Mouse (Mus musculus) forebrain, embryonic 12.5 days (tissue): ENCODE data around the gene 1700037H04Rik. TPM values are rescaled to one million over a fixed set of nuclear protein-coding genes. Genes with fewer than 3 reads are reported as not detected.
"Not testable (repeated sequence)": the region's sequence is repeated elsewhere in the genome, so short reads cannot be mapped to it uniquely, and the experiment has no call there.

Source experiments
- ATAC-seq: fragments of 200-750 bp; cut with Nextera tagmentation; 2 replicates; pipeline ENCODE4 v1.8.0; 2017; ENCODE audit warnings: moderate TSS enrichment; ENCODE audit not compliant: low FRiP score
- H3K27ac ChIP-seq: fragments of 300-500 bp; sonication (generic); 2 replicates; pipeline ENCODE4 v1.5.1; 2016; ENCODE audit warnings: mild to moderate bottlenecking
- H3K27me3 ChIP-seq: fragments of 300-500 bp; sonication (generic); 2 replicates; pipeline ENCODE4 v1.6.1; 2016; ENCODE audit warnings: mild to moderate bottlenecking
- H3K36me3 ChIP-seq: fragments of 300-500 bp; sonication (generic); replicated peaks from 2 replicates; pipeline ENCODE4 v1.6.1; 2016; ENCODE audit warnings: mild to moderate bottlenecking
- H3K4me1 ChIP-seq: fragments of 300-500 bp; sonication (generic); 2 replicates; pipeline ENCODE4 v1.6.1; 2016
- H3K4me2 ChIP-seq: fragments of 300-500 bp; sonication (generic); 2 replicates; pipeline ENCODE4 v1.6.1; 2016; ENCODE audit warnings: mild to moderate bottlenecking, moderate library complexity
- H3K4me3 ChIP-seq: fragments of 300-500 bp; sonication (generic); replicated peaks from 2 replicates; pipeline ENCODE4 v1.5.1; 2016; ENCODE audit warnings: mild to moderate bottlenecking
- H3K9ac ChIP-seq: fragments of 300-500 bp; sonication (generic); 2 replicates; pipeline ENCODE4 v1.6.1; 2016; ENCODE audit warnings: mild to moderate bottlenecking
- H3K9me3 ChIP-seq: fragments of 300-500 bp; sonication (generic); 2 replicates; pipeline ENCODE4 v1.6.1; 2016
- WGBS: fragments of 180-500 bp; shearing (Covaris S2); methylation state at CpG from one replicate; pipeline ENCODE4 v1.1.7; 2016; 5-methylcytosine and 5-hydroxymethylcytosine counted together
- polyA plus RNA-seq: library from polyadenylated mRNA; unstranded; fragments of >200 nt; fragmentation: Nextera tagmentation; extraction: Ambion mirVana; gene quantifications from 2 replicates; pipeline ENCODE4 v1.2.1, GENCODE M21; 2016

The 1700037H04Rik gene
- polyA plus RNA-seq, 1 experiment from 2014 or later, result 104 TPM

DNA sequence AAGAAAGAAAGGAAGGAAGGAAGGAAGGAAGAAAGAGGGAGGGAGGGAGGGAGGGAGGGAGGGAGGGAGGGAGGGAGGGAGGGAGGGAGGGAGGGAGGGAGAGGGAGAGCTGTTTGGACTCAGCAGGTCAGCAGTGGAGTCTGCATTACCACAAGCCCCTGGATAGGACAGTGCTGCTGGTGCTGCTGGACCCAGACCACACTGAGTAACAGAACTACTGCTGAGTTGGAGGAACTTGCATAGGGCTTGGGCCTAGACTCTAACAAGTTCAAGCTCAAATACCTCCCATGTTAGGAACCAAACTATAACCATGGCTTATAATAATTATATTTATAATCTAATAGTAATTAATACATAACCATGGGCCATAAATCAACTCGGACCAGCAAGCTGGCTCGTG, 29.0 kb downstream of the 1700037H04Rik start:
- 94% methylated on average over 2 of the region's 2 CpGs for WGBS
- no peak for ATAC-seq
- H3K4me1 ChIP-seq, result peaks cover 18% of the 10 kb centered on the region

DNA sequence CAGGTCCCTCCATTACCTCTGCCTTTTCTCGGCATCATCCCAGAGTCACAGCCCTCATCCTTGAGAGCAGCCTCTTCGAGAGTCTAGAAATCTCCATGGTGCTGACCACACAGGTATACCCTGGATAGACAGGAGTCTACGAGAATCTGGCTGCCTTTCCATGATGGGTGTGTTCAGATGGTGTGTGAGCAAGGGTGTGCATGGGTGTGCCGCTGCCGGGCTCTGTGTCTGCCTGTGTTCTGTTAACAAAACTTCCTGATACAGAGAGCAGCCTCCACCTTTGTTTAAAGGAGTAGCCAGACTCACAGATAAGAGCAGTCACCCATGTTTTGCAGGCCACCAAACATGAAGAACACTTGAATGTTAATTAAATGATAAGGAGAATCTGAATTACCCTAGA, 30.0 kb downstream of the 1700037H04Rik start:
- H3K4me3 ChIP-seq, result no peak overlapping the region
- WGBS, result 88% methylated on average over 5 of the region's 5 CpGs
- H3K27ac ChIP-seq, result no peak overlapping the region
- peaks cover 18% of the 10 kb centered on the region for H3K4me1 ChIP-seq
- no peaks in the 10 kb centered on the region for H3K36me3 ChIP-seq
- H3K9ac ChIP-seq, result no peak overlapping the region
- no peaks in the 10 kb centered on the region for H3K9me3 ChIP-seq
- no peak for ATAC-seq
- H3K27me3 ChIP-seq, result 0 out of 2 replicates have a peak, but pooled peaks cover 20% of the 10 kb centered on the region
- no peak overlapping the region for H3K4me2 ChIP-seq

More for the DNA sequence above, 29.0 kb downstream of the 1700037H04Rik start:
- H3K27me3 ChIP-seq, result 0 out of 2 replicates have a peak, but pooled peaks cover 15% of the 10 kb centered on the region
- no peaks in the 10 kb centered on the region for H3K9me3 ChIP-seq
- no peak overlapping the region for H3K9ac ChIP-seq
- H3K36me3 ChIP-seq, result no peaks in the 10 kb centered on the region
- H3K27ac ChIP-seq, result no peak overlapping the region
- H3K4me2 ChIP-seq, result no peak overlapping the region
- H3K4me3 ChIP-seq, result no peak overlapping the region

GRCm38 (mm10) chr2:131128636-131129157, 31.2 kb downstream of the 1700037H04Rik start:
- Histone ChIP-seq H3K27ac (no peak overlapping the region), H3K4me1 (peaks cover 18% of the 10 kb centered on the region), H3K4me2 (peak overlapping the region; percentile 90; the same call in 1 of the 2 replicates), H3K27me3 (0 out of 2 replicates have a peak, but pooled peaks cover 20% of the 10 kb centered on the region), H3K9ac (no peak overlapping the region), H3K4me3 (no peak overlapping the region), H3K36me3 (no peaks in the 10 kb centered on the region), H3K9me3 (no peaks in the 10 kb centered on the region)
- WGBS, result 79% methylated on average over 3 of the region's 3 CpGs
- ATAC-seq, result no peak

DNA sequence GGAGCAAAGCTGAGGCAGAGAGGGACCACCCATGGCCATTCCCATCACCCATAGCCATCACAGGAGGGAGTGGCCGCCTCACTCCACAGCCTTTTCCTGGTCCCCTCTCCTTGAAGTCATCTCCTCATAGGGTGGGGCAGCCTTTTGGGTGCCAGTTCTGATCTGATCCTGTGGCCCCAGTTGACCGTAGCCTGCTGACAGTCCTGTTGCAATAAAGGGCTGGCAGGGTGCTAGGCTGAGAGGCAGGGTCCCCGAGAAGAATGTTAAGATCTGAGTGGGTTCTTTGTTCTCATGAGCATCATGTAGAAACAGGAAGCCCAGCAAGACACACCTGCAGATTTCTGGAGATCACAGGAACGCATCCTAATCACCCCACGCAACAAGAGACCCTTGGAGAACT, 31.7 kb downstream of the 1700037H04Rik start:
- 95% methylated on average over 5 of the region's 5 CpGs for WGBS

DNA sequence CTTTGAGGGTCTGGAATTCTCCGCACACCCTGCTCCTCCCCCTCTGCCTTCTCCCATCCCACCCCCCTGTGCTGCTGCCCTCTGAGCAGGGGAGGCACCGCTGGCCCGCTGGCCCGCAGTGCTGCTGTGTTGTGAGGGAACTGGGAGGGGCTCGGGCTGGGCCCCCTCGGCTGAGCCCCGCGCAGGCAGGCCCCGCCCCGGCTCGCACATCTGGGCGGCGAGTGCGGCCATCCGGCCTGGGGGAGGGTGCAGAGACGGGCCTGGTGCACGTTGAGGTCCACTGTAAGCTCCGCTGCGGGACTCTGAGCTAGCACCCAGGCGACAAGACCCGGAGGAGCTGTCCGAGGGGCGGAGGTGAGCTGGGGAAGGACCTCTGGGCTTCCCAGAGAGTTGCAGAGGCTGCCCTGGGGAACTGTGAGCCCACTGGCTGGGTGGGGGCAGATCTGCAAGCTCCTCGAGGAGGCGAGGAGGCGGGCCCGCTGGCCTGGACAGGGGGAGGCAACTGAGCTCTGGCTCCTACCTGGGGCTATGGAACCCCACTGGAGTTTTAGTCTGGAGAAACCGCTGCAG, 32.6 kb downstream of the 1700037H04Rik start, which contains the start of gene Hspa12b:
Gene Hspa12b (plus strand): TSS at position 120 of the 570 bp plus-strand sequence.
- H3K9me3 ChIP-seq, result no peaks in the 10 kb centered on the region
- peak within 1 kb of the TSS; percentile 90 for H3K4me2 ChIP-seq
- ATAC-seq, result peak; percentile 89
- peaks cover 18% of the 10 kb centered on the region for H3K4me1 ChIP-seq
- H3K27ac ChIP-seq, result peak within 1 kb of the TSS; percentile 3; the same call in 1 of the 2 replicates
- H3K9ac ChIP-seq, result peak within 1 kb of the TSS; percentile 70
- H3K36me3 ChIP-seq, result no peaks in the 10 kb centered on the region
- peak within 1 kb of the TSS; percentile 45 for H3K4me3 ChIP-seq
- H3K27me3 ChIP-seq, result 0 out of 2 replicates have a peak, but pooled peaks cover 20% of the 10 kb centered on the region
- 2% methylated on average over 28 of the region's 28 CpGs for WGBS

More for the DNA sequence above, 31.7 kb downstream of the 1700037H04Rik start:
- H3K9me3 ChIP-seq, result no peaks in the 10 kb centered on the region
- H3K36me3 ChIP-seq, result no peaks in the 10 kb centered on the region
- no peak overlapping the region for H3K9ac ChIP-seq
- ATAC-seq, result no peak
- H3K4me1 ChIP-seq, result peaks cover 18% of the 10 kb centered on the region
- peak overlapping the region; percentile 90 for H3K4me2 ChIP-seq
- H3K4me3 ChIP-seq, result no peak overlapping the region
- 0 out of 2 replicates have a peak, but pooled peaks cover 20% of the 10 kb centered on the region for H3K27me3 ChIP-seq
- H3K27ac ChIP-seq, result no peak overlapping the region

- H3K9ac ChIP-seq, result no peak overlapping the region
- H3K4me2 ChIP-seq, result no peak overlapping the region
- H3K4me1 ChIP-seq, result peaks cover 18% of the 10 kb centered on the region
- no peaks in the 10 kb centered on the region for H3K36me3 ChIP-seq
- H3K27ac ChIP-seq, result no peak overlapping the region
- 41% methylated on average over 9 of the region's 9 CpGs for WGBS
- no peak overlapping the region for H3K4me3 ChIP-seq
- 0 out of 2 replicates have a peak, but pooled peaks cover 20% of the 10 kb centered on the region for H3K27me3 ChIP-seq
- H3K9me3 ChIP-seq, result no peaks in the 10 kb centered on the region
- ATAC-seq, result no peak
Observed at GRCm38 (mm10) chr2:131125964-131126815, 33.7 kb downstream of the 1700037H04Rik start.

DNA sequence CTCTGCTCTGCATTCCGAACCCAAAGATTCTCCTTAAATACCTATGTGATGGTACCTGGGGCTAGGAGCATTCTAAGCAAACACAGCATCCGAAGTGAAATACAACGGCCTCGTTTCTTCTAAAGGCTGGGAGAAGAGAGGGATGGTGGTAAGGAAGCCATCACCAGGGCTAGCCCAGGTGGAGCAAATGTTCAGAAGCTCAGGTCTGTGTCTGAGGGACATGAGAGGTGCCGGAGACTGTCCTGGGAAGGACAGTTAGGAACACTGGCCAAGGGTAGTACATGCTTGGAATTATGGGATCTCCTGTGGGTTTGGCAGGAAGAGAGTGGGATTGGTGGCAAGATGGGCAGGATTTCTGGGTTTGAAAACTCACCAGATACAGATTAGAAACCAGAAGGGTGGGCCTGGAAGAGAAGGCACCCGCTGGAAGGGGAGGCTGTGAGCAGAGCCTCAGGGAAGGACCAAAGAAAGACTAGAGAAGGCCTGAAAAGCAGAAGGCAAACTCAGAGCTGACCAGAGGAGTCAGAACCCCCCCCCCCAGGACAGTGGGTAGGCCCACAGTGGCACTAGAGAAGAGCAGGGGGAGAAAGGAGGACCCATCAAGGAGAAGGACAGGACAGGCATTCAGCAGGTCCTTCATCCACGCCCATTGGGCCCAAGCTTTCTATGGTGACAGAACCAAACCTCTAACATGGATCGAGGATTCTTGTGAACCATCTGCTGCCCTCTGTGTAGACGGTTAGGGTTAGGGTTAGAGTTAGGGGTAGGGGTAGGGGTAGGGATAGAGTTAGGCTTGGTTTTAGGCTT, 34.5 kb downstream of the 1700037H04Rik start:
- H3K27ac ChIP-seq, result no peak overlapping the region
- H3K36me3 ChIP-seq, result no peaks in the 10 kb centered on the region
- H3K9ac ChIP-seq, result no peak overlapping the region
- no peaks in the 10 kb centered on the region for H3K9me3 ChIP-seq
- no peak for ATAC-seq
- 0 out of 2 replicates have a peak, but pooled peaks cover 20% of the 10 kb centered on the region for H3K27me3 ChIP-seq
- peaks cover 18% of the 10 kb centered on the region for H3K4me1 ChIP-seq
- no peak overlapping the region for H3K4me3 ChIP-seq
- 87% methylated on average over 9 of the region's 9 CpGs for WGBS
- H3K4me2 ChIP-seq, result no peak overlapping the region

GRCm38 (mm10) chr2:131124166-131124565, 35.7 kb downstream of the 1700037H04Rik start:
- 0 out of 2 replicates have a peak, but pooled peaks cover 20% of the 10 kb centered on the region for H3K27me3 ChIP-seq
- no peaks in the 10 kb centered on the region for H3K36me3 ChIP-seq
- ATAC-seq, result no peak
- WGBS, result 78% methylated on average over 3 of the region's 3 CpGs
- H3K4me1 ChIP-seq, result peaks cover 18% of the 10 kb centered on the region
- H3K4me3 ChIP-seq, result no peak overlapping the region
- no peak overlapping the region for H3K27ac ChIP-seq
- no peak overlapping the region for H3K9ac ChIP-seq
- no peaks in the 10 kb centered on the region for H3K9me3 ChIP-seq
- H3K4me2 ChIP-seq, result no peak overlapping the region

- WGBS, result 87% methylated on average over 2 of the region's 2 CpGs
- Histone ChIP-seq H3K36me3 (no peaks in the 10 kb centered on the region), H3K27me3 (no peaks in the 10 kb centered on the region), H3K27ac (no peak overlapping the region), H3K9ac (no peak overlapping the region), H3K9me3 (no peaks in the 10 kb centered on the region), H3K4me2 (no peak overlapping the region), H3K4me3 (no peak overlapping the region), H3K4me1 (no peaks in the 10 kb centered on the region)
- no peak for ATAC-seq
Observed at GRCm38 (mm10) chr2:131118968-131119574, 40.8 kb downstream of the 1700037H04Rik start.

- Histone ChIP-seq H3K4me3 (no peak overlapping the region), H3K9ac (no peak overlapping the region), H3K4me2 (no peak overlapping the region), H3K36me3 (no peaks in the 10 kb centered on the region), H3K4me1 (no peaks in the 10 kb centered on the region), H3K27me3 (no peaks in the 10 kb centered on the region), H3K27ac (no peak overlapping the region), H3K9me3 (no peaks in the 10 kb centered on the region)
- no peak for ATAC-seq
- WGBS, result 93% methylated on average over 5 of the region's 5 CpGs
Observed at GRCm38 (mm10) chr2:131105989-131106388, 53.9 kb downstream of the 1700037H04Rik start.

DNA sequence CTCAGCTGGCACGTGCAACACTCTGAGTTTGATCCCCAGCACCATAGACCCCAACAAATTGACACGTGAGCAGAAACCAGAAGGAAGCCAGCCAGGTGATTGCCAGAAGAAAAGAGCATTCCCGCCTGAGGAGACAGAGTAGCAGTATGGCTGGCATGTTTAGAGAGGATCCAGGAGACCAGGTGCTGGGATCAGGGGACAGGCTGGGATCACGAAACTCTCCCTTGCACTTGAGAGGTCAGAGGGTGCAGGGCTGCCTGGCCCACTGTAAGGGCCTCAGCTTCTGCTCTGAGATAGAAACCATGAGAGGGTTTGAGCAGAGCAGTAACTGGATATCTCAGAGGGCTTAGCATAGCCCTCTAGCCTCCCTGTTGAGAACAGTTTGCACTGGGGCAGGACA, 54.8 kb downstream of the 1700037H04Rik start:
- H3K4me2 ChIP-seq, ATAC-seq, H3K36me3 ChIP-seq, H3K27me3 ChIP-seq, H3K27ac ChIP-seq, H3K9me3 ChIP-seq, H3K4me3 ChIP-seq, H3K9ac ChIP-seq, H3K4me1 ChIP-seq: not testable (repeated sequence)
- WGBS, result 73% methylated on average over 4 of the region's 4 CpGs
